Mouse (Mus musculus): ENCODE results near the gene Prrx1. TPM values are rescaled to one million over a fixed set of nuclear protein-coding genes. Genes with fewer than 3 reads are reported as not detected.

Gene Prrx1
- polyA plus RNA-seq, 1 experiment from 2014 or later = 6.6 TPM

- H3K36me3 ChIP-seq (ENCODE audit: control insufficient read depth, insufficient read depth, low read length) = no peaks in the 10 kb centered on the region
- 0 out of 2 replicates have a peak, but pooled peaks cover 3% of the 10 kb centered on the region for H3K4me1 ChIP-seq (ENCODE audit: control insufficient read depth, insufficient read depth, low read length)
- H3K27me3 ChIP-seq (ENCODE audit: control insufficient read depth, insufficient read depth, low read length) = peaks cover 31% of the 10 kb centered on the region
- ATAC-seq (ENCODE audit: low FRiP score, low TSS enrichment) = no peak
- WGBS = 42% methylated on average over 11 of the region's 11 CpGs
- no peak overlapping the region for H3K4me3 ChIP-seq (ENCODE audit: low read length)
- no peak overlapping the region for H3K4me2 ChIP-seq (replicated peaks; ENCODE audit: low read depth, low read length)
- no peak overlapping the region for H3K9ac ChIP-seq (ENCODE audit: low read depth, low read length)
- no peaks in the 10 kb centered on the region for H3K9me3 ChIP-seq (ENCODE audit: control insufficient read depth, low read length)
- no peak overlapping the region for H3K27ac ChIP-seq (ENCODE audit: low read depth, low read length)
Measured at GRCm38 (mm10) chr1:163307706-163308105, 5.8 kb downstream of the Prrx1 start.

- no peak overlapping the region for H3K4me3 ChIP-seq (ENCODE audit: low read length)
- H3K36me3 ChIP-seq (ENCODE audit: control insufficient read depth, insufficient read depth, low read length) = no peaks in the 10 kb centered on the region
- WGBS = 58% methylated on average over 1 of the region's 1 CpGs
Measured at GRCm38 (mm10) chr1:163305956-163306355, 7.6 kb downstream of the Prrx1 start.

GRCm38 (mm10) chr1:163304837-163305236 lies 8.7 kb downstream of the Prrx1 start:
- H3K27me3 ChIP-seq (ENCODE audit: control insufficient read depth, insufficient read depth, low read length) = peaks cover 13% of the 10 kb centered on the region
- 95% methylated on average over 3 of the region's 3 CpGs for WGBS
- H3K27ac ChIP-seq (ENCODE audit: low read depth, low read length) = no peak overlapping the region
- no peak overlapping the region for H3K9ac ChIP-seq (ENCODE audit: low read depth, low read length)
- H3K4me1 ChIP-seq (ENCODE audit: control insufficient read depth, insufficient read depth, low read length) = 0 out of 2 replicates have a peak, but pooled peaks cover 3% of the 10 kb centered on the region
- H3K4me3 ChIP-seq (ENCODE audit: low read length) = no peak overlapping the region
- no peak for ATAC-seq (ENCODE audit: low FRiP score, low TSS enrichment)
- H3K9me3 ChIP-seq (ENCODE audit: control insufficient read depth, low read length) = no peaks in the 10 kb centered on the region
- no peak overlapping the region for H3K4me2 ChIP-seq (replicated peaks; ENCODE audit: low read depth, low read length)
- no peaks in the 10 kb centered on the region for H3K36me3 ChIP-seq (ENCODE audit: control insufficient read depth, insufficient read depth, low read length)

More at GRCm38 (mm10) chr1:163305956-163306355, 7.6 kb downstream of the Prrx1 start:
- Histone ChIP-seq H3K9me3 (ENCODE audit: control insufficient read depth, low read length) (no peaks in the 10 kb centered on the region), H3K4me2 (replicated peaks; ENCODE audit: low read depth, low read length) (no peak overlapping the region), H3K27ac (ENCODE audit: low read depth, low read length) (no peak overlapping the region), H3K4me1 (ENCODE audit: control insufficient read depth, insufficient read depth, low read length) (0 out of 2 replicates have a peak, but pooled peaks cover 3% of the 10 kb centered on the region), H3K27me3 (ENCODE audit: control insufficient read depth, insufficient read depth, low read length) (peaks cover 23% of the 10 kb centered on the region), H3K9ac (ENCODE audit: low read depth, low read length) (no peak overlapping the region)
- no peak; the same call in 1 of the 2 replicates for ATAC-seq (ENCODE audit: low FRiP score, low TSS enrichment)

- no peaks in the 10 kb centered on the region for H3K4me1 ChIP-seq (ENCODE audit: control insufficient read depth, insufficient read depth, low read length)
- H3K4me3 ChIP-seq (ENCODE audit: low read length) = no peak overlapping the region
- no peak for ATAC-seq (ENCODE audit: low FRiP score, low TSS enrichment)
- no peaks in the 10 kb centered on the region for H3K27me3 ChIP-seq (ENCODE audit: control insufficient read depth, insufficient read depth, low read length)
- no peak overlapping the region for H3K4me2 ChIP-seq (replicated peaks; ENCODE audit: low read depth, low read length)
- no peaks in the 10 kb centered on the region for H3K36me3 ChIP-seq (ENCODE audit: control insufficient read depth, insufficient read depth, low read length)
- H3K27ac ChIP-seq (ENCODE audit: low read depth, low read length) = no peak overlapping the region
- no peak overlapping the region for H3K9ac ChIP-seq (ENCODE audit: low read depth, low read length)
- no peaks in the 10 kb centered on the region for H3K9me3 ChIP-seq (ENCODE audit: control insufficient read depth, low read length)
- 48% methylated on average over 6 of the region's 6 CpGs for WGBS
Measured at GRCm38 (mm10) chr1:163302292-163302691, 11.2 kb downstream of the Prrx1 start.

- H3K9me3 ChIP-seq (ENCODE audit: control insufficient read depth, low read length) = no peaks in the 10 kb centered on the region
- no peaks in the 10 kb centered on the region for H3K36me3 ChIP-seq (ENCODE audit: control insufficient read depth, insufficient read depth, low read length)
- H3K4me2 ChIP-seq (replicated peaks; ENCODE audit: low read depth, low read length) = no peak overlapping the region
- H3K4me3 ChIP-seq (ENCODE audit: low read length) = no peak overlapping the region
- WGBS = 87% methylated on average over 4 of the region's 4 CpGs
- no peak overlapping the region for H3K9ac ChIP-seq (ENCODE audit: low read depth, low read length)
- no peaks in the 10 kb centered on the region for H3K27me3 ChIP-seq (ENCODE audit: control insufficient read depth, insufficient read depth, low read length)
- no peaks in the 10 kb centered on the region for H3K4me1 ChIP-seq (ENCODE audit: control insufficient read depth, insufficient read depth, low read length)
- no peak overlapping the region for H3K27ac ChIP-seq (ENCODE audit: low read depth, low read length)
- no peak for ATAC-seq (ENCODE audit: low FRiP score, low TSS enrichment)
Measured at GRCm38 (mm10) chr1:163293152-163293551, 20.4 kb downstream of the Prrx1 start.

- Histone ChIP-seq H3K27ac (ENCODE audit: low read depth, low read length) (no peak overlapping the region), H3K4me1 (ENCODE audit: control insufficient read depth, insufficient read depth, low read length) (no peaks in the 10 kb centered on the region), H3K4me2 (replicated peaks; ENCODE audit: low read depth, low read length) (no peak overlapping the region), H3K36me3 (ENCODE audit: control insufficient read depth, insufficient read depth, low read length) (no peaks in the 10 kb centered on the region), H3K4me3 (ENCODE audit: low read length) (no peak overlapping the region), H3K27me3 (ENCODE audit: control insufficient read depth, insufficient read depth, low read length) (no peaks in the 10 kb centered on the region), H3K9ac (ENCODE audit: low read depth, low read length) (no peak overlapping the region), H3K9me3 (ENCODE audit: control insufficient read depth, low read length) (no peaks in the 10 kb centered on the region)
- WGBS = 73% methylated on average over 2 of the region's 2 CpGs
- no peak for ATAC-seq (ENCODE audit: low FRiP score, low TSS enrichment)
Measured at GRCm38 (mm10) chr1:163291925-163292324, 21.6 kb downstream of the Prrx1 start.

- no peak overlapping the region for H3K9ac ChIP-seq (ENCODE audit: low read depth, low read length)
- no peak overlapping the region for H3K4me3 ChIP-seq (ENCODE audit: low read length)
- H3K9me3 ChIP-seq (ENCODE audit: control insufficient read depth, low read length) = no peaks in the 10 kb centered on the region
- no peaks in the 10 kb centered on the region for H3K27me3 ChIP-seq (ENCODE audit: control insufficient read depth, insufficient read depth, low read length)
- no peak overlapping the region for H3K4me2 ChIP-seq (replicated peaks; ENCODE audit: low read depth, low read length)
- H3K27ac ChIP-seq (ENCODE audit: low read depth, low read length) = no peak overlapping the region
- no peaks in the 10 kb centered on the region for H3K36me3 ChIP-seq (ENCODE audit: control insufficient read depth, insufficient read depth, low read length)
- WGBS = 68% methylated on average over 7 of the region's 7 CpGs
- ATAC-seq (ENCODE audit: low FRiP score, low TSS enrichment) = no peak
- H3K4me1 ChIP-seq (ENCODE audit: control insufficient read depth, insufficient read depth, low read length) = 0 out of 2 replicates have a peak, but pooled peaks cover 2% of the 10 kb centered on the region
Measured at GRCm38 (mm10) chr1:163289131-163289530, 24.4 kb downstream of the Prrx1 start.

GRCm38 (mm10) chr1:163285539-163285938 lies 28.0 kb downstream of the Prrx1 start:
- no peak for ATAC-seq (ENCODE audit: low FRiP score, low TSS enrichment)
- WGBS = 59% methylated on average over 1 of the region's 1 CpGs
- H3K9ac ChIP-seq (ENCODE audit: low read depth, low read length) = no peak overlapping the region
- no peak overlapping the region for H3K4me3 ChIP-seq (ENCODE audit: low read length)
- H3K27me3 ChIP-seq (ENCODE audit: control insufficient read depth, insufficient read depth, low read length) = no peaks in the 10 kb centered on the region
- H3K27ac ChIP-seq (ENCODE audit: low read depth, low read length) = no peak overlapping the region
- H3K36me3 ChIP-seq (ENCODE audit: control insufficient read depth, insufficient read depth, low read length) = no peaks in the 10 kb centered on the region
- 0 out of 2 replicates have a peak, but pooled peaks cover 5% of the 10 kb centered on the region for H3K4me1 ChIP-seq (ENCODE audit: control insufficient read depth, insufficient read depth, low read length)
- H3K9me3 ChIP-seq (ENCODE audit: control insufficient read depth, low read length) = no peaks in the 10 kb centered on the region
- no peak overlapping the region for H3K4me2 ChIP-seq (replicated peaks; ENCODE audit: low read depth, low read length)

GRCm38 (mm10) chr1:163285136-163285535 lies 28.4 kb downstream of the Prrx1 start:
- Histone ChIP-seq H3K36me3 (ENCODE audit: control insufficient read depth, insufficient read depth, low read length) (no peaks in the 10 kb centered on the region), H3K4me1 (ENCODE audit: control insufficient read depth, insufficient read depth, low read length) (0 out of 2 replicates have a peak, but pooled peaks cover 6% of the 10 kb centered on the region)

More at GRCm38 (mm10) chr1:163285136-163285535, 28.4 kb downstream of the Prrx1 start:
- Histone ChIP-seq H3K27me3 (ENCODE audit: control insufficient read depth, insufficient read depth, low read length) (no peaks in the 10 kb centered on the region), H3K4me2 (replicated peaks; ENCODE audit: low read depth, low read length) (no peak overlapping the region), H3K4me3 (ENCODE audit: low read length) (no peak overlapping the region), H3K9ac (ENCODE audit: low read depth, low read length) (no peak overlapping the region), H3K27ac (ENCODE audit: low read depth, low read length) (no peak overlapping the region), H3K9me3 (ENCODE audit: control insufficient read depth, low read length) (no peaks in the 10 kb centered on the region)
- WGBS = 15% methylated on average over 3 of the region's 3 CpGs
- no peak for ATAC-seq (ENCODE audit: low FRiP score, low TSS enrichment)
